Mouse (Mus musculus) bone marrow, adult 2 months (tissue): ENCODE data around the gene Cyp2w1. TPM values are rescaled to one million over a fixed set of nuclear protein-coding genes. Genes with fewer than 3 reads are reported as not detected.
A peak's percentile ranks its signal among the peaks of the same experiment; 100 is the strongest.

Source experiments
- H3K27ac ChIP-seq: fragments of 200-500 bp; 2 replicates; pipeline ENCODE4 v1.5.1; 2012; ENCODE audit warnings: low read depth, mild to moderate bottlenecking, control low read depth, inconsistent platforms, low read length; ENCODE audit not compliant: control insufficient read depth, poor library complexity, insufficient read depth
- H3K4me1 ChIP-seq: fragments of 200-500 bp; 2 replicates; pipeline ENCODE4 v1.6.1; 2011; ENCODE audit warnings: low read length; ENCODE audit not compliant: control insufficient read depth, insufficient read depth
- H3K4me3 ChIP-seq: fragments of 200-500 bp; replicated peaks from 2 replicates; pipeline ENCODE3; 2011; ENCODE audit warnings: mild to moderate bottlenecking, low read depth, low read length, control low read depth; ENCODE audit not compliant: control insufficient read depth
- CTCF ChIP-seq: fragments of 200-500 bp; IDR thresholded peaks from 2 replicates; pipeline ENCODE4 v1.5.1; 2011; ENCODE audit warnings: low read length, control low read depth; ENCODE audit not compliant: control insufficient read depth, insufficient read depth
- POLR2A ChIP-seq: fragments of 200-500 bp; IDR thresholded peaks from 2 replicates; pipeline ENCODE4 v1.6.1; 2011; ENCODE audit warnings: low read depth, mild to moderate bottlenecking, control low read depth, low read length, borderline replicate concordance; ENCODE audit not compliant: control insufficient read depth
- WGBS: fragments of 180-500 bp; shearing (Covaris S2); methylation state at CpG from one replicate; pipeline ENCODE4 v1.1.7; 2018; 5-methylcytosine and 5-hydroxymethylcytosine counted together
- polyA plus RNA-seq: library from polyadenylated mRNA; stranded (reverse); fragments of >200 nt; gene quantifications from 2 replicates; pipeline ENCODE4 v1.2.4, GENCODE M21; 2011; ENCODE audit warnings: low replicate concordance; ENCODE audit not compliant: missing spikeins, insufficient read depth, insufficient read length

Gene Cyp2w1
- polyA plus RNA-seq, 1 experiment: not detected

- Histone ChIP-seq H3K4me1 (peaks cover 14% of the 10 kb centered on the region), H3K27ac (peak overlapping the region; percentile 39; the same call in 1 of the 2 replicates), H3K4me3 (no peak overlapping the region)
- TF ChIP-seq POLR2A: no peak
- TF ChIP-seq CTCF: no peak
- 40% methylated on average over 3 of the region's 3 CpGs for WGBS
Measured at GRCm38 (mm10) chr5:139373126-139373525, 20.7 kb downstream of the Cyp2w1 start.

- H3K27ac ChIP-seq: no peak overlapping the region
Measured at GRCm38 (mm10) chr5:139373889-139374444, 21.6 kb downstream of the Cyp2w1 start.

GRCm38 (mm10) chr5:139374841-139375240 lies 22.4 kb downstream of the Cyp2w1 start:
- Histone ChIP-seq H3K4me3 (no peak overlapping the region), H3K4me1 (peaks cover 18% of the 10 kb centered on the region), H3K27ac (no peak overlapping the region)
- TF ChIP-seq POLR2A: no peak
- no peak for TF ChIP-seq CTCF
- WGBS: 84% methylated on average over 2 of the region's 2 CpGs

More at GRCm38 (mm10) chr5:139373889-139374444, 21.6 kb downstream of the Cyp2w1 start:
- no peak for TF ChIP-seq CTCF
- no peak for TF ChIP-seq POLR2A
- Histone ChIP-seq H3K4me1 (peaks cover 17% of the 10 kb centered on the region), H3K4me3 (no peak overlapping the region)
- WGBS: 53% methylated on average over 6 of the region's 6 CpGs

GRCm38 (mm10) chr5:139377468-139378270 lies 25.3 kb downstream of the Cyp2w1 start, which contains the start of gene Gpr146:
Gpr146 (plus strand) TSS chr5:139377697.
- Histone ChIP-seq H3K4me3 (peak within 1 kb of the TSS; percentile 4), H3K4me1 (peaks cover 18% of the 10 kb centered on the region), H3K27ac (peak within 1 kb of the TSS; percentile 77)
- 9% methylated on average over 18 of the region's 18 CpGs for WGBS
- TF ChIP-seq POLR2A (0 out of 2 replicates have a peak, but pooled peaks have one; percentile 39), CTCF (no peak)

- WGBS: 27% methylated on average over 7 of the region's 7 CpGs
Measured at GRCm38 (mm10) chr5:139378271-139378556, 25.8 kb downstream of the Cyp2w1 start.

GRCm38 (mm10) chr5:139378986-139379629 lies 26.7 kb downstream of the Cyp2w1 start:
- WGBS: 13% methylated on average over 21 of the region's 21 CpGs
- peaks cover 17% of the 10 kb centered on the region for H3K4me1 ChIP-seq
- peak overlapping the region; percentile 68 for H3K27ac ChIP-seq
- peak overlapping the region; percentile 0 for H3K4me3 ChIP-seq
- no peak for TF ChIP-seq CTCF
- TF ChIP-seq POLR2A: peak; percentile 34; the same call in 1 of the 2 replicates

More at GRCm38 (mm10) chr5:139378271-139378556, 25.8 kb downstream of the Cyp2w1 start:
- TF ChIP-seq CTCF (no peak), POLR2A (no peak)
- H3K4me1 ChIP-seq: peaks cover 20% of the 10 kb centered on the region
- no peak overlapping the region for H3K4me3 ChIP-seq
- H3K27ac ChIP-seq: peak overlapping the region; percentile 77

GRCm38 (mm10) chr5:139379771-139380384 lies 27.5 kb downstream of the Cyp2w1 start:
- TF ChIP-seq CTCF (no peak), POLR2A (no peak)

More at GRCm38 (mm10) chr5:139379771-139380384, 27.5 kb downstream of the Cyp2w1 start:
- Histone ChIP-seq H3K4me3 (peak overlapping the region; percentile 86), H3K27ac (peak overlapping the region; percentile 79), H3K4me1 (peaks cover 17% of the 10 kb centered on the region)
- 9% methylated on average over 8 of the region's 8 CpGs for WGBS
